Mouse (Mus musculus): ENCODE data around the gene Ntrk2. TPM values are rescaled to one million over a fixed set of nuclear protein-coding genes. Genes with fewer than 3 reads are reported as not detected.
A peak's percentile ranks its signal among the peaks of the same experiment; 100 is the strongest.
"Not testable (repeated sequence)": the region's sequence is repeated elsewhere in the genome, so short reads cannot be mapped to it uniquely, and the experiment has no call there.

The Ntrk2 gene
- polyA plus RNA-seq, 1 experiment, result 6.1 TPM

DNA sequence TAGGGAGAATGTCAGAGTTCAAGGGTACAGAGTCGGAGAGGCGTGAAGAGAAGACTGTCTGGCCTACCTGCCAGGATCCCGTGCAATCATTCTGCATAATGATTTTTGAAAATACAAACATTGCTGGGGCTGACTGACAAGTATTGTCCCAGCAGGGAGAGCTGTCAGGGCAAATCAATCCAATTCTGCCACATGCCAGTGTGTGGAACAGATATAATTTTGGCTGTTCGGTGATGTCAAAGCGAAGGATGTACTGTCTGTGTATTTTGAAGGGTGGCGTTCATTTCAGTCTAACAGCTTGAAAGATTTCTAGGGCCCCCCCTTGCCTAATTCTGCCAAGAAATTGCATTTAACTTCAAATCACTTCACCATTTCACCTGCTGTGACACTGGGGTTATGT, 224.2 kb downstream of the Ntrk2 start:
- no peaks in the 10 kb centered on the region for H3K4me1 ChIP-seq (ENCODE audit: control insufficient read depth, insufficient read depth, low read length)
- no peak for DNase-seq
- H3K4me3 ChIP-seq (ENCODE audit: insufficient read depth, low read depth, low read length), result no peak overlapping the region
- TF ChIP-seq POLR2A (IDR thresholded peaks at IDR 0.05; ENCODE audit: low read depth, low read length), result no peak
- TF ChIP-seq CTCF (conservative IDR thresholded peaks at IDR 0.05; ENCODE audit: insufficient read depth, insufficient read length, low read depth, low read length), result no peak
- no peaks in the 10 kb centered on the region for H3K36me3 ChIP-seq (ENCODE audit: control insufficient read depth, insufficient read depth, low read length)
- no peak overlapping the region for H3K27ac ChIP-seq (ENCODE audit: insufficient read depth, low read depth, low read length)
- 70% methylated on average over 6 of the region's 6 CpGs for WGBS
- no peaks in the 10 kb centered on the region for H3K27me3 ChIP-seq (replicated peaks; ENCODE audit: control insufficient read depth, insufficient read depth, low read length)

DNA sequence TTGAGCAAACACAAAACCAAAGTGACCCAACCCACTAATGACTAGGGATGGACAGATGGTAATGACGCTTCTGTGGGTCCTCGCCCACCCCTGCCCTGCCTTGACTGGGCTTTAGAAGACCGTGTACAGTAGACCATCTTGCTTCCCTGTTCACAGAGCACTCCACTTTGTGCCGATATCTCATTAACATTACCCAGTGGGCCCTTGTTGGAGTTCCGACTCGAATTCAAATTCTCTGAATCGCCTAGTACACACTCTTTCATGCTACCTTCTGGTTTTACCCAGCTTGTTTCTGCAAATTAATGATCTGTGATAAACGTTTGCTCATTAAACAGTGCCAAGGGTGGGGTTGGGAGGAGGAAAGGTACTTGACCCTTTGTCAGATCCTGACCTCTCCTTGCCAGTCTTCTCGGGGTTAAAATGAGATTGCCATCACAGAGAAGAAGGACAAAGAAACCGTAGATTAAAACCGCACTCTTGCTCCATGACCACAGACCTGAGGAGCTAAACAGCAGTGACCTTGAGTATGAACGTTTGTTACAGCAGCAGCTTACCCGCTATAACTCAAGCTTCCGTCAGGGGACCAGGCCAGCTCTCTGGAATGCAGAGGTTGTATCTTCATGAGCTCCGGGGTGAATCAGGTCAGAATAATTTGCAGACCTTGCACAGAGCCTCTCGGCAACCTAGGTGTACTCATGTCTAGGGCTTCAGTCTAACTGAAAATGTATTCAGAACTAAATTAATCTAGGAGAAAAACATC, 234.0 kb downstream of the Ntrk2 start:
- WGBS, result 41% methylated on average over 16 of the region's 16 CpGs
- Histone ChIP-seq H3K27ac (ENCODE audit: insufficient read depth, low read depth, low read length) (no peak overlapping the region), H3K36me3 (ENCODE audit: control insufficient read depth, insufficient read depth, low read length) (no peaks in the 10 kb centered on the region), H3K4me1 (ENCODE audit: control insufficient read depth, insufficient read depth, low read length) (no peaks in the 10 kb centered on the region), H3K27me3 (replicated peaks; ENCODE audit: control insufficient read depth, insufficient read depth, low read length) (no peaks in the 10 kb centered on the region; the same call in 1 of the 2 replicates), H3K4me3 (ENCODE audit: insufficient read depth, low read depth, low read length) (no peak overlapping the region)
- TF ChIP-seq CTCF (conservative IDR thresholded peaks at IDR 0.05; ENCODE audit: insufficient read depth, insufficient read length, low read depth, low read length), result no peak
- TF ChIP-seq POLR2A (IDR thresholded peaks at IDR 0.05; ENCODE audit: low read depth, low read length), result no peak
- no peak for DNase-seq

DNA sequence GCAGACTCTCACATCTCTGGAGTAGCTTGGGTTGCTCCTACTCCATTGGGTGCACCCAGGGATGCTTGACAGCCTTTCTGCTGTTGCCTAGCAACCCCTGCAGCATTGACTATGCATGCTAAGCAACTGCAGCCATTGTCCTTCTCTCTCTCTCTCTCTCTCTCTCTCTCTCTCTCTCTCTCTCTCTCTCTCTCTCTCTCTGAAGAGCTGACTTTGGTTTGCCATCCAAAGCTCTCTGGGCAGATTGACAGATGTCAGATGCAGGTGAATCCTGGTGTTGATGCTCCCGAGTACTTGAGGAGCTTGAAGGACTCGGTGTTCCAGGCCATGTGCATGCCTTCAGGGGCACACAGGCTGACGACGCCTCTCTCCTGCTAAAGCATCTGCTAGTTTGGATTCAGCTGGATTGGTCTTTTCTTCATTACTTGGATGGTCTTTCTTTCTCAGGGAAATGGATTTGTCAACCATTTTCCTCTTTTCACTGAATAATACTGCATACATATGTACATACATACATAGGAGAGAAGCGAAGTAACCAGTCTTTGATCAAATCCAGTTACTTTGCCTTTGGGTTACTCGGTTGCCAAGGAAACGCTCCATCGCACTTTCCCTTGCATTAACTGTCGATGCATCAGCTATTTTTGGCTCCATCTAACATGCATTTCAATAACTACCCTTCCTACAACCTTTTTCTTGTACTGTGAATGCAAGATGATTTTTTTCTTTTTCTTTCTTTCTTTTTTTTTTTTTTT, 234.8 kb downstream of the Ntrk2 start:
- TF ChIP-seq POLR2A (IDR thresholded peaks at IDR 0.05; ENCODE audit: low read depth, low read length) (no peak), CTCF (conservative IDR thresholded peaks at IDR 0.05; ENCODE audit: insufficient read depth, insufficient read length, low read depth, low read length) (no peak)
- no peaks in the 10 kb centered on the region for H3K4me1 ChIP-seq (ENCODE audit: control insufficient read depth, insufficient read depth, low read length)
- H3K27me3 ChIP-seq (replicated peaks; ENCODE audit: control insufficient read depth, insufficient read depth, low read length), result no peaks in the 10 kb centered on the region; the same call in 1 of the 2 replicates
- WGBS, result 64% methylated on average over 9 of the region's 9 CpGs
- DNase-seq, result no peak
- H3K4me3 ChIP-seq (ENCODE audit: insufficient read depth, low read depth, low read length), result no peak overlapping the region
- H3K27ac ChIP-seq (ENCODE audit: insufficient read depth, low read depth, low read length), result no peak overlapping the region
- H3K36me3 ChIP-seq (ENCODE audit: control insufficient read depth, insufficient read depth, low read length), result no peaks in the 10 kb centered on the region

DNA sequence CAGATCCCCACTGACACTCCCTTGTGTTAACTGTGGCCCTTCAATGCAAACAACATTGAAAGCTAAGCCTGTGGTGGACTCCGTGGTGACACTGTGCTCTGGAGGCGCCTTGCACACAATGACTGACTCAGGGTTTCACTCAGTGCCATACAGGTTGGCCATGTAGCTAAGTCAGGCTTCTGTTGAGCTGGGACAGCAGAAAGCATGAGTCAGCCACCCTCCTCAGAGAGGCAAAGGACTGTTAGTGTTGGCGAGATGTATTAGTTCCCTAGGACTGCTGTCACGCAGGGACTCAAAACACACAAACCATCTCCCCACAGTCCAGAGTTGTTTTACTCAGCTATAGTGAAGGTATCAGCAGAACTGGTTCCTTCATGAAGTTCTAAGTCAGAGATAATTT, 245.8 kb downstream of the Ntrk2 start:
- no peak for DNase-seq
- no peak overlapping the region for H3K4me3 ChIP-seq (ENCODE audit: insufficient read depth, low read depth, low read length)
- TF ChIP-seq CTCF (conservative IDR thresholded peaks at IDR 0.05; ENCODE audit: insufficient read depth, insufficient read length, low read depth, low read length) (no peak), POLR2A (IDR thresholded peaks at IDR 0.05; ENCODE audit: low read depth, low read length) (no peak)
- no peaks in the 10 kb centered on the region for H3K27me3 ChIP-seq (replicated peaks; ENCODE audit: control insufficient read depth, insufficient read depth, low read length)
- no peaks in the 10 kb centered on the region for H3K4me1 ChIP-seq (ENCODE audit: control insufficient read depth, insufficient read depth, low read length)
- no peaks in the 10 kb centered on the region for H3K36me3 ChIP-seq (ENCODE audit: control insufficient read depth, insufficient read depth, low read length)
- H3K27ac ChIP-seq (ENCODE audit: insufficient read depth, low read depth, low read length), result no peak overlapping the region
- WGBS, result 82% methylated on average over 4 of the region's 4 CpGs

DNA sequence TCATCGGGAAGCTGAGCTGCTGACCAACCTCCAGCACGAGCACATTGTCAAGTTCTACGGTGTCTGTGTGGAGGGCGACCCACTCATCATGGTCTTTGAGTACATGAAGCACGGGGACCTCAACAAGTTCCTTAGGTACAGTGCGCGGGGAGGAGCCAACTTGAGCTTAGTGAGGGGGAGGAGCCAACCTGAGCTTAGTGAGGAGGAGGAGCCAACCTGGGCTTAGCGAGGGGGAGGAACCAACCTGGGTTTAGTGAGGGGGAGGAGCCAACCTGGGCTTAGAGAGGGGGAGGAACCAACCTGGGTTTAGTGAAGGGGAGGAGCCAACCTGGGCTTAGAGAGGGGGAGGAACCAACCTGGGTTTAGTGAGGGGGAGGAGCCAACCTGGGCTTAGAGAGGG, 248.0 kb downstream of the Ntrk2 start:
- H3K27me3 ChIP-seq (replicated peaks; ENCODE audit: control insufficient read depth, insufficient read depth, low read length); H3K36me3 ChIP-seq (ENCODE audit: control insufficient read depth, insufficient read depth, low read length); H3K4me1 ChIP-seq (ENCODE audit: control insufficient read depth, insufficient read depth, low read length); DNase-seq; H3K4me3 ChIP-seq (ENCODE audit: insufficient read depth, low read depth, low read length); H3K27ac ChIP-seq (ENCODE audit: insufficient read depth, low read depth, low read length): not testable (repeated sequence)
- WGBS, result 79% methylated on average over 8 of the region's 8 CpGs

GRCm38 (mm10) chr13:59056859-59057258, 250.5 kb downstream of the Ntrk2 start:
- Histone ChIP-seq H3K27me3 (replicated peaks; ENCODE audit: control insufficient read depth, insufficient read depth, low read length) (no peaks in the 10 kb centered on the region), H3K4me3 (ENCODE audit: insufficient read depth, low read depth, low read length) (no peak overlapping the region), H3K36me3 (ENCODE audit: control insufficient read depth, insufficient read depth, low read length) (no peaks in the 10 kb centered on the region), H3K27ac (ENCODE audit: insufficient read depth, low read depth, low read length) (no peak overlapping the region), H3K4me1 (ENCODE audit: control insufficient read depth, insufficient read depth, low read length) (no peaks in the 10 kb centered on the region)
- TF ChIP-seq POLR2A (IDR thresholded peaks at IDR 0.05; ENCODE audit: low read depth, low read length) (no peak), CTCF (conservative IDR thresholded peaks at IDR 0.05; ENCODE audit: insufficient read depth, insufficient read length, low read depth, low read length) (no peak)
- DNase-seq, result peak; percentile 77
- WGBS, result 50% methylated on average over 4 of the region's 4 CpGs

DNA sequence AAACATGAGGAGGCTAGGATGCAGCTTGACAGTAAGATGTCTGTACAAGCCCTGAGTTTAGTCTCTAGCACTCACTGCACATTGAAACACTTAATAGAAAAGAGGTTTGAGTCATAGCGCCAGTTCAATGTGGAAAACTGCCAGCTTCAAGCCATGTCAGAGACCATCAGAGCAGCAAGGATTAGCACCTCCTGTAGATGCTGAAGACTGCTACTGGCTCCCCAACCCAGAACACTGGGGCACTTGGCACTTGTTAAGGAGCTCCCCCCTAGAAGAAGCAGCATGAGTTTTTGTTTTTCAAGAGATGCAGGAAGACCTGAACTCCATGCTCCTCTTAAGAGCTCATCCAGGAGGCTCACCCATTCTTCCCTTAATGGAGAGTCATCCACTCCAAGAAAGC, 251.5 kb downstream of the Ntrk2 start:
- 66% methylated on average over 1 of the region's 1 CpGs for whole genome bisulfite sequencing
- no peaks in the 10 kb centered on the region for H3K36me3 ChIP-seq (ENCODE audit: control insufficient read depth, insufficient read depth, low read length)
- H3K4me1 ChIP-seq (ENCODE audit: control insufficient read depth, insufficient read depth, low read length), result no peaks in the 10 kb centered on the region
- H3K27ac ChIP-seq (ENCODE audit: insufficient read depth, low read depth, low read length), result no peak overlapping the region
- no peak overlapping the region for H3K4me3 ChIP-seq (ENCODE audit: insufficient read depth, low read depth, low read length)
- DNase-seq, result peak; percentile 3
- no peaks in the 10 kb centered on the region for H3K27me3 ChIP-seq (replicated peaks; ENCODE audit: control insufficient read depth, insufficient read depth, low read length)
- TF ChIP-seq CTCF (conservative IDR thresholded peaks at IDR 0.05; ENCODE audit: insufficient read depth, insufficient read length, low read depth, low read length) (no peak), POLR2A (IDR thresholded peaks at IDR 0.05; ENCODE audit: low read depth, low read length) (no peak)
